Mouse (Mus musculus): ENCODE measurements around the gene Olfr461. TPM values are rescaled to one million over a fixed set of nuclear protein-coding genes. Genes with fewer than 3 reads are reported as not detected.
"Not testable (repeated sequence)": the region's sequence is repeated elsewhere in the genome, so short reads cannot be mapped to it uniquely, and the experiment has no call there.

Gene Olfr461
- total RNA-seq (2014; fragmentation: Nextera tagmentation) (not detected in 2 replicates), total RNA-seq (2017) (not detected in 2 replicates)

DNA sequence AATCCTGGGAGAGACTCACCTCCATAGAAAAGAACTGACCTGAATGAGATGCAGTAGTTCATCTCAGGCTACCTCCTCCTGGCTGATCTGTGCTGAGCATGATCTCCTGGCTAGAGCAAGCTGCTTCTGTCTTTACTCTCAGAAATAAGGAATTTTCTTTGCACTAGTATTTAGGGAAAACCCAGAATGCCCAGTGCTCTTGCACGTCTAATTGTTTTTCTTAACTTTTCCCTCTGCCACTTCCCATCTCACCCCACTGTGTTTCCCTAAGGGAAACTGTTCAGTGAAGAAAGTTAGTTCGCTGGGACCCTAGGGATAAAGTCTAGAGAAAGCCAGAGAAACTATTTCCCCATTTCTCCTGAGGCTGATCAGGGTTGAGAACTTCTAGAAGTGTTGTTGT, at the start of gene Olfr461:
TSS of gene Olfr461 (minus strand) at position 101 of the 400 bp plus-strand sequence.
- ATAC-seq (replicated peaks; ENCODE audit: low FRiP score, low TSS enrichment, poor library complexity, severe bottlenecking), result no peak

DNA sequence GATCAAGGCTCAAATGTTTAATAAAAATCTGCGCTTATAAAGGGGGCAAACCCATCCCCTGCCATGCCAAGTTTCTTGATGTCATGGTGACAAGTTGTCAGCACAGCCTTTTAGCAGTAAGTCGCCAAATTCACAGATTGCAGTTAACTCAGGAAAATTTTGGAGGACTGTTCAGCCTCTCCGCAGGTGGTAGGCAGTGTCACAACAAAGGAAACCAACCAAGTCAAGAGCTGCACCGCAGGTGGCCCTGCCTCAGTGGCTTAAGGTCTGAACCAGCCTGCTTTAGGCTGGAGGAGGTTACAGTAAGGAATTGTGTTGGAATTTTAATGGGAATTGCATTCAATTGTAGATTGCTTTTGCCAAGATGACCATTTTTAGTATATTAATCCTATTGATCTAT, 43.7 kb upstream of the Olfr461 start:
- not testable (repeated sequence) for ATAC-seq (replicated peaks; ENCODE audit: low FRiP score, low TSS enrichment, poor library complexity, severe bottlenecking)

DNA sequence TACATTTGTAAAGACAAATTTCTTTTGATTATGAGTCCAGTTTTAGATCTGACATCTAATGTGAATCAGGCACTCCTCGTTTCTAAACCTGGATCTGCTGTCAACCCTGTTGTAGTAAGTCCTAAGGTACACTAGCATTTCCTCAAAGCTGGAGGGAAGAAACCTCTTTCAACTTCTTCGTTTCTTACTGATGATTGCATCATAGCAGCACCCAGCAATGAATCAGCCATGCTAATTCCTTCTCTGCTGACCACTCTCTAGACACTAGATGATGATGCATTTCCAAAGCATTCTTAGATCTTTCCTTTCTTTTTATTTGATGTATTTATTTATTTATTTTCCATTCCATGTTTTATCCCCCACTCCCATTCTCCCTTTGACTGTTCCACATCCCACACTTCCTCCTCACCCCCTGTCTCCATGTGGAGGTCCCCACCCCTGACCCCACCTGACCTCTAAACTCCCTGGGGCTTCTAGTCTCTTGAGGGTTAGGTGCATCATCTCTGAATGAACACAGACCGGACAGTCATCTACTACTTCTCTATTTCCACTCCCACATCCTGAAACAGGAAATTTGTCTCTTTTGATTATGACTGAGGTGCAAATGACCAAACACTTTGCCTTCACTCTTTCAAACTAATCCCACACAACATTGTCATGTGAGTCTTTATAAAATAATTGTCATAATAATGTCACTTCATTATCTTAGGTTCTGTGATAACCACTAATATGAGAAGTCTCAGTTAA, 40.1 kb upstream of the Olfr461 start:
- ATAC-seq (replicated peaks; ENCODE audit: low FRiP score, low TSS enrichment, poor library complexity, severe bottlenecking), result no peak

DNA sequence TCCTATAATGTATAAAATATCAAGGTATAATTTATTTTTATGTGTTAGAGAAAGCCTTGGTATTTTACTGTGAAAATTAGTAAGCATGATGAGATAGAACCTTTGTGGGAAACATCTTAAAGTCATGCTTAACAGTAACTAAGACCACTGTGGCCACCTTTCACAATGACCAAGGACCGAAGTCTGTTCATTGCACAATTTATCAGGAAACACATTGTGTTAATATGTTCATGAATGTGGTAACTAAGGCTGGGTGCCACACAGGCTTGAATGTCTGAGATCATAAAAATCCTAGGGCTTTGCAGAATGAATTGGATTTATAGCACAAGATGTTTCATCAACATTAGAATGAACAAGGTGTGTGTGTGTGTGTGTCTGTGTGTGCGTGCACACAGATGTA, 33.5 kb upstream of the Olfr461 start:
- ATAC-seq (replicated peaks; ENCODE audit: low FRiP score, low TSS enrichment, poor library complexity, severe bottlenecking), result no peak

DNA sequence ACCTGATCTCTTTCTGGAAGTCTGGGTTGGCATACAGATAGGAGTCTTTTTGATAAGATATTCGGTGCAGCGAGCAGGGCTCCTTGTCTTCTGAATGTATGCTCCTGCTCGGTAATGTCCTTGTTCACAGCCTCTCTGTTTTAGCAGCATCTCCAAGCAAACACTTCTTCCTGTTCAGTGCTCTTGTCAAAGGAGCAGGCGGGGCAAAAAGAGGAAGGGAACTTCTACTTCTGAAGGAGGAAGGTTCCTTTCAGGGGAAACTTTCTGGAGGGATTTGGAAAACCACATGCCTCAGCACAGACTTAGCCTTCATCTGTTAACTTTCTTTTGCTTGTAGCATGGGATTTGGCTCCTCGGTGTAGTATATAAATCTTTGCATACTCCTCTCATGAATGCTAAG, 30.8 kb upstream of the Olfr461 start, which contains the start of gene Clec5a:
TSS of gene Clec5a (minus strand) at position 177 of the 400 bp plus-strand sequence.
- ATAC-seq (replicated peaks; ENCODE audit: low FRiP score, low TSS enrichment, poor library complexity, severe bottlenecking), result no peak

DNA sequence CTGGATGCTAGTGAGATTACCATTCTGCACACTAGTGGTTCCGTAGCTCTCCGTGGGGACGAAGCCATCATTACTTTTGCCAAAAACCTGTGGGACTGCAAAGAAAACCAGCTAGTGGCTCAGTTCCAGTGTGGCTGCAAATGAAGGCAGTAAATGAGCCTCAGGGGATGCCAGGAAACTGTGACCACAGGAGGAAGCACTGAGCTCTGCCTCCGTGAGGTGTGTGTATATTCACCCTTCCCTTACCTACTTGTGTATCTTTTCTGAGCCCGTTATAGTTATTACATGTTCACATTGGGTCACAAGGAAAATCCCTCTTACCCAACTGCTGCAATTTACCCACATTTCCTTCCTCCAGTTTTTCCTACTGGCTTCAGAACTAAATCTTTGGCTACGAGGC, 29.5 kb upstream of the Olfr461 start:
- ATAC-seq (replicated peaks; ENCODE audit: low FRiP score, low TSS enrichment, poor library complexity, severe bottlenecking), result no peak

DNA sequence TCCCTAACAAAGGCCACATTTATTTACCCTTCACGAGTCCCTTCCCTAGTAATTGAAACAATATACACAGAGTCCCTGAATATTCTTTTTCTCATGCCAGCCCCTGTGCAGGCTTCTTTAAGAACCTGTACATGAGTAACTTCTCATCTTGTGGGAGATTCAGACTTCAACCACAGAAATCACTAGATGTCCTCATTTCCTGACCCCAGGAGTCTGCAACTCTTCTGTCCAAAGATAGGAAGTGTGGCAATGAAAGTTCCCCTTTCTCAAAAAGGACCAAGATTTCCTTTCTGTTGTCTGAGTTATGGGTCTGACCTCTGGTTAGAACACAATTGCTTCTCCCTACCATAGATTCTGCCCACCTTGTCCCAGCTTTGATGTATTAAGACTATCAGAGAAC, 21.5 kb upstream of the Olfr461 start:
- no peak for ATAC-seq (replicated peaks; ENCODE audit: low FRiP score, low TSS enrichment, poor library complexity, severe bottlenecking)

DNA sequence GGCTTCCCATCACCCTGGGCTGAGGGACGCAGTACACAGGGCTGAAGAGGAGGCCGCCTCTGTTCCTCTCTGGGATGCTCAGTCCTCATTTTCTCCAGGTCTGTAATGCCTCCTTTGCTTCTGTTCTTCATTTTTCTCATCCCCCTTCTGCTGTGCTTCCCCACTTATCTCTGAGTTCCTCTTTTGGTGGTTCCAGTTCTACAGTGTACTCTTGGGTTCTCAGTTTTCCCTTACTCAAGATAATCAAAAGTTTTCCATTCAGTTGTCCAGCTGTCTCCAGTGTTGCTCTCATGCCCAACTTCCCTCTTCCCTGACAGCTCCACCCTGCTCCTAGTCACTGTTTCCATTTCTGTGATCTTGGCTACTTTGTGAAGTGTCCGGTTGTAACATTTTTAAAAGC, 18.8 kb upstream of the Olfr461 start:
- no peak for ATAC-seq (replicated peaks; ENCODE audit: low FRiP score, low TSS enrichment, poor library complexity, severe bottlenecking)

DNA sequence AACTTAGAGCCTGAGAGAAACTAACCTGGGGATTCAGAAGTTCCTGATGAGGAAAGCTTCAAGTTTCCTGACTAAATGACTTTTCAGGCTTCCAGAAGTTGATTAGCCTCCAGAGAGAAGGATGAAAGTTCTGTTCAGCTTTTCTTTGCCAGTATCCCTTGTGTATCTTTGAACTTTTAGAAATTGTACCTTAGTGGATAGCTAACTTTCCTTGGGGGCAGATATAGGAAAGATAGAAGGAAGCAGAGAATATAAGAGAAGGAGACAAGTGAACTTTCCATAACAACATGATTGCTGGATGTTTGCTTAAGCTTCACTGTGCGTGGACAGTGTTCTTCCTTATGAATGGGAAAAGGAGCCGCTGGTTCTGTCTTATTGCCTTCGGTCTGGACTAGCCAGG, 14.3 kb upstream of the Olfr461 start, which contains the start of gene Olfr460:
TSS of gene Olfr460 (plus strand) at position 301 of the 400 bp plus-strand sequence.
- ATAC-seq (replicated peaks; ENCODE audit: low FRiP score, low TSS enrichment, poor library complexity, severe bottlenecking), result no peak

DNA sequence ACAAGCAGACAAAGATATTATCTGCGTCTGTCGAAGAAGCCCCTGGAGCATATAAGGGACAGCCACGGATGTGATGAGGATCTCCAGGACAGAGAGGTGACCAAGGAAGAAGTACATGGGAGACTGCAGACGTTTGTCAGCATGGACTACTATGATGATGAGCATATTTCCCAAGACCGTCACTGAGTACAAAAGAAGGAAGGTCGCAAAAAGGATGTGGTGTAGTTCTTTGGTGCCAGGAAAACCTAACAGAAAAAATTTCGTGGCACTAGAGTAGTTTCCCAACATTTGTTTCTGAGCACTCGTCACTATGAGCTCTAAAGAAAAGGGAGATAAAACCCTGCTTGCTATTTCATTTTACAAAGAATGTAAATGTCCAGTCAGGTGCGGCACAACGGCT, 10.2 kb downstream of the Olfr461 start:
- no peak for ATAC-seq (replicated peaks; ENCODE audit: low FRiP score, low TSS enrichment, poor library complexity, severe bottlenecking)

DNA sequence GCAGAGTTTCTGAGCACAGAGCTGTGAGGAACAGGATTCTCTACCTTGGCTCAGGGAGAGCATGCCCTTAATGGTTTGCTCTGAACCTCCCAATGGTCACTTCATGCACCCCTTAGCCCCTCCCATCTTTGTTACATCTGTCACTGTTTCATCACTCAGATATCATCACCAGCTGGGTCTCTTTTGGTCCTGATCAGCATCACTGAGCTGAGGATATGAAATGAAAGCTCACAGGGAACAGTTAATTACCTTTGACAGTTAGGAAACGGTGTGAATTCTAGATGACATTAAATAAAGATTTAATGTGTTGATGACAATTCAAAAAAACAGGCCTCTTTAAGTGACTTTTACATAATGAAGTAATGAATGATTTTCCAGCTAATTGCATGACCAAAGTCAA, 35.4 kb downstream of the Olfr461 start, which contains the start of gene Prss37:
TSS of gene Prss37 (minus strand) at position 101 of the 400 bp plus-strand sequence.
- no peak for ATAC-seq (replicated peaks; ENCODE audit: low FRiP score, low TSS enrichment, poor library complexity, severe bottlenecking)

DNA sequence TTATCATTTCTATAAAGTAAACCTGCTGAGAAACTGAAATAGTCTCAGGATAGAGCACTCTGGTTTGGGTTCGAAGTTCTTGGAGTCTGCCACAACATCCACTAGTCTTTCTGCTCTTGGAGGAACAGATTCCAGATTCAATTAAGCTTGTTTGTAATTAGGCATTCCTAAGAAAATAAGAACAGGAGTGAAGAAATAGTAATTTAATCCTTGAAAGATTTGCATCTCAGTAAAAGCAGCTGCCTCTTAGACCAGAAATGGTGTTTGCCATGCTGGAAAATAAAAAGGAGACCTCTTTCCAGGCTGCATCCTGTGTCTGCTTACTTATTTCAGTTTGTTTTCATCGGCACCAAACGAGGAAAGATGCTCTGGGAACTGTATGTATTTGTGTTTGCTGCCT, 61.6 kb downstream of the Olfr461 start, which contains the start of gene Tas2r108:
TSS of gene Tas2r108 (plus strand) at position 301 of the 400 bp plus-strand sequence.
- no peak for ATAC-seq (replicated peaks; ENCODE audit: low FRiP score, low TSS enrichment, poor library complexity, severe bottlenecking)

Other genes with a start within 250 kb of the Olfr461 start
- 22.8 and 28.0 TPM in 2 replicates for gene Agk, start 229.9 kb downstream of the Olfr461 start, total RNA-seq (2014; fragmentation: Nextera tagmentation)
- 38.4 and 39.2 TPM in 2 replicates for gene Agk, start 229.9 kb downstream of the Olfr461 start, total RNA-seq (2017)
- gene E330009J07Rik, start 118.9 kb downstream of the Olfr461 start, total RNA-seq (2014; fragmentation: Nextera tagmentation), result 3.5 and 7.1 TPM in 2 replicates
- gene E330009J07Rik, start 118.9 kb downstream of the Olfr461 start, total RNA-seq (2017), result 1.9 and 4.5 TPM in 2 replicates
- gene Wee2, start 116.0 kb downstream of the Olfr461 start, total RNA-seq (2014; fragmentation: Nextera tagmentation), result not detected in 2 replicates
- gene Wee2, start 116.0 kb downstream of the Olfr461 start, total RNA-seq (2017), result not detected in 2 replicates
- 131 and 201 TPM in 2 replicates for gene Ssbp1, start 83.7 kb downstream of the Olfr461 start, total RNA-seq (2014; fragmentation: Nextera tagmentation)
- gene Ssbp1, start 83.7 kb downstream of the Olfr461 start, total RNA-seq (2017), result 118 and 127 TPM in 2 replicates
- not detected in 2 replicates for gene Tas2r137, start 63.8 kb downstream of the Olfr461 start, total RNA-seq (2014; fragmentation: Nextera tagmentation)
- gene Tas2r137, start 63.8 kb downstream of the Olfr461 start, total RNA-seq (2017), result 1.3 and 3.1 TPM in 2 replicates
- not detected in 2 replicates for gene Tas2r108, start 61.5 kb downstream of the Olfr461 start, total RNA-seq (2014; fragmentation: Nextera tagmentation)
- gene Tas2r108, start 61.5 kb downstream of the Olfr461 start, total RNA-seq (2017), result not detected in 2 replicates
- not detected in 2 replicates for gene Prss37, start 35.5 kb downstream of the Olfr461 start, total RNA-seq (2014; fragmentation: Nextera tagmentation)
- gene Prss37, start 35.5 kb downstream of the Olfr461 start, total RNA-seq (2017), result not detected in 2 replicates
- gene Olfr460, start 14.4 kb upstream of the Olfr461 start, total RNA-seq (2014; fragmentation: Nextera tagmentation), result not detected in 2 replicates
- not detected in 2 replicates for gene Olfr460, start 14.4 kb upstream of the Olfr461 start, total RNA-seq (2017)
- gene Clec5a, start 30.8 kb upstream of the Olfr461 start, total RNA-seq (2014; fragmentation: Nextera tagmentation), result 12.6 TPM in 1 of 2 replicates, not detected in the other
- 1.8 and 3.2 TPM in 2 replicates for gene Clec5a, start 30.8 kb upstream of the Olfr461 start, total RNA-seq (2017)
- gene Tas2r138, start 58.3 kb upstream of the Olfr461 start, total RNA-seq (2014; fragmentation: Nextera tagmentation), result not detected in 2 replicates
- gene Tas2r138, start 58.3 kb upstream of the Olfr461 start, total RNA-seq (2017), result not detected in 2 replicates
- 1.4 TPM in 1 of 2 replicates, not detected in the other for gene Mgam, start 73.8 kb upstream of the Olfr461 start, total RNA-seq (2014; fragmentation: Nextera tagmentation)
- 0.05 TPM in 1 of 2 replicates, not detected in the other for gene Mgam, start 73.8 kb upstream of the Olfr461 start, total RNA-seq (2017)